Mouse (Mus musculus) liver, postnatal 0 days (tissue): ENCODE results near the gene Clpsl2.

ENCODE experiments used
- CTCF ChIP-seq: sonication (generic); IDR thresholded peaks from 2 replicates; pipeline ENCODE4 v1.5.1; 2016; ENCODE audit warnings: antibody characterized with exemption, low read depth
- EP300 ChIP-seq: IDR thresholded peaks from 2 replicates; pipeline ENCODE4 v1.6.1; 2016; ENCODE audit warnings: antibody characterized with exemption, low read depth, mild to moderate bottlenecking

DNA sequence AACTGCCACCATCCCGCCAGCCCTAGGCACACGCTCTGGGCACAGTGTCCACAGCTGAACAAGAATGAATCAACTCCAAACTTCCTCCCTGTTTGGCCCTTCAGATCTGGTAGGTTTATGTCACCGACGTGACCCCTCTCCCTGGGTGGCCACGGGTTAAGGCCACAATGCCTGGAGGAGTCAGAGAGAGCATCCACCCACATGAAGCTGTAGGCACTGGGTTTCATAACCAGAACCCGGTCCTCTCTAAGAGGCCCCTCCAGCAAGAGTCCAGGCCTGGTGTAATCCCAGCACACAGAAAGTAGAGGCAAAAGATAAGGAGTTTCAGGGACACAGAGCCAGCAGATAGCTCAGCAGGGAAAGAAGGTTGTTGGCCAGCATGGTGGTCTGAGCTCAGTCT is 45.0 kb upstream of the Clpsl2 start:
- TF ChIP-seq CTCF (no peak), EP300 (no peak)
